Mouse (Mus musculus): Measurements from ENCODE around the gene Gm14124.
"Not testable (repeated sequence)": the region's sequence is repeated elsewhere in the genome, so short reads cannot be mapped to it uniquely, and the experiment has no call there.

Gene Gm14124

DNA sequence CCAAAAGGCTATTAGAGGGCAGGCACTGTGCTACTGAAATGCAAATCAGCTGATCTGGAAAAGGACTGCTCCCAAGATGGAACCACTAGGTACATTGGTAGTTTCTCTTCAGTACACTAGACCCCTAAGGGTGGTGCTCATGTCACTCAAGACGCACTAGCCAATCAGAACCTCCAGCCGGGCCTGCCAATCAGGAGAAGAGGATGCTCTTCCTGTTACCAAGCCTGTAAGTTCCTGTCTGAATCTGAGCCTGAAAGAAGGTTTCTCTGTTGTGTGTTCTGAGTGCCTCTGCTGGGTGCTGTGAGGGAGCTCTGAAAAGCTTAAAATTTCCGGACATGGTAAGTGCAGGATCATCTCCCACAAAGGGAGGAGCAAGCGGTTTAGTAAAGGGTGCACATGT, at the start of gene Gm14124:
Gene Gm14124 (plus strand): TSS at position 227 of the 400 bp plus-strand sequence.
- not testable (repeated sequence) for DNase-seq

DNA sequence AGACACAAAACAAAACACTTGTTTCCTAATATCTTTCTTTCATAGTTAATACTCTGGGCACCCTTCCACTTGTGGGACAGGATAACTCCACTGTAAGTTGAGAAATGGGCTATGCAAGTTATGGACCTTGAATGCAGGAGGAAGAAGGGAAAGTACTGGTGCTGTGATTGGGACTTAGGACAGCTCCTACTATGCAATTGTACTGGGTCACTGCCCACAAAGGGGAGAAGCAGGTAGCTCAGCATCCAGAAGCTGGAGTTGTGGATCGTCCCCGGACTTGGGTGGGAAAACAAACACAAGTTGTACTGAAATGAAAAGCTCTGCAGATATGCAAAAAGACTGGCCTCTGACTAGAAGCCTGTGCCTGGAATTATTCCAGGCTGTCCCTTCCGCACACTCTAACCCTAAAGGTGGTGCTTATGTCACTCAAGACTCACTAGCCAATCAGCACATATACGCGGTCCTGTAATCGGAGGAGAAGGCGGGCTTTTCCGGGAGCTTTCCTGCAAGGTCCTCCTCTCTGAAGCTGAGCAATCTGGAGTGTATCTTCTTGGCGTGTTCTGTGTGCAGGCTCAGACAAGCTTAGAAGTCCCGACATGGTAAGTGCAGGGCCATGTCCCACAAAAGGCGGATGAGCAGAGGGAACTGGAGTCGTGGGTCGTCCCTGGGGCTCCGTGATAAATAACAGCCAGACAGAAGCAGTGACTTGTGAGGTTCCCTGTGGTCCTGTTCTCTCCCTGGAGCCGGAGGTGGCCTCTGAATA, 39.5 kb upstream of the Gm14124 start, which contains the start of gene Zfp937:
Gene Zfp937 (plus strand): TSS at position 474 of the 763 bp plus-strand sequence.
- DNase-seq = peak; percentile 93

DNA sequence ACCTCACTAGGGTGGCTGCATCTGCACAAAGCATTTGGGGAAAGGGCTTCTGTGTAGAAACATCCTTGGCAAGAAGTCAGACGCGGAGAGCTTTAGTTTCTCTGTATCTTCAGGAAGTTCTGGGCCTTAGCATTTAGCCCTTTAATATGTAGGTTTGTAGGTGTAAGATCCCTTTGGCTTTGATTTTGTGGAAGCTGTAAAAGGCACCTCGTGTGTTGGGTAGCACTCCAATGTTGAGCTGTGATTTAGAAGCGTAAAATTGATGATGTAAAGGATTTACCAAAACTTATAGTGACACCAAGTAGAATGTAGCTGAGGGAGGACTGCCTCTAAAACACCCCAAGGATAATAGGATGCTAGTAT, 39.0 kb upstream of the Gm14124 start:
- not testable (repeated sequence) for DNase-seq

DNA sequence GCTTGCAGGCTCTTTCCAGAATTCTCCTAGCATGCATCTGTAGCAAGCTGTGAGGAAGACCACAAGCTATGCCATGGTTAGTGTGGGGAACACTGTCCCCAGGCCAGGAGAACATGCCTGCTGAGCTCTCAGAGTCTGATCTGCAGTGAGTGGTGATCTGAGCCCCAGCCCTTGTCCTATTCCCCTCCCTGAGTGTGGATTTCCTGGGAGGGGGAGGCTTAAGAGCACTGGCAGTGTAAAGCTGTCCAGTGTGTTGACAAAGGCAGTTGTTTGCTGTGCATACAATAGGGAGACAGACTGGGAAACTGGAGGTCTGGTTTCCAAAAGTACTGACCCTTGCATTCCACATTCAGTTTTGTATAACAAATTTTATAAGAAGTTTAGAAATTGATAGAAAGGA, 34.1 kb upstream of the Gm14124 start:
- not testable (repeated sequence) for DNase-seq

DNA sequence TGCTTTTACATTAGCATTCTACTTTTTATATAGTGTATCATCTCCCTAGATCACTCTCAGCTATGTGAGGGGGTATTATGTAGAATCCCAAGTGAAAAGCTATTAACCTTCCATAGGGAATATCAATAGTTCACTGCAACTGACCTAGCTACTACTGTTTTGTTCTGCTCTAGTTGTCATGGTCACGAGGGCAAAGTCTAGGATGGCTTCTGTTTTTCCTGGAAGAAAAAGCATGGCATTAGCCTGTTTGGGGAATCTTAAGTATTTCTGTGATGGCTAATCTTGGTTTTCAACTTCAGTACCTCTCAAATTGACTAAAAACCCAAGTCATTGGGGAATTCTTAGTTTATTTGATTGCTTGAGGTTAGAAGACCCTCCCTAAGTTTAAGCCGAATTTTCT, 14.1 kb upstream of the Gm14124 start:
- DNase-seq = no peak

DNA sequence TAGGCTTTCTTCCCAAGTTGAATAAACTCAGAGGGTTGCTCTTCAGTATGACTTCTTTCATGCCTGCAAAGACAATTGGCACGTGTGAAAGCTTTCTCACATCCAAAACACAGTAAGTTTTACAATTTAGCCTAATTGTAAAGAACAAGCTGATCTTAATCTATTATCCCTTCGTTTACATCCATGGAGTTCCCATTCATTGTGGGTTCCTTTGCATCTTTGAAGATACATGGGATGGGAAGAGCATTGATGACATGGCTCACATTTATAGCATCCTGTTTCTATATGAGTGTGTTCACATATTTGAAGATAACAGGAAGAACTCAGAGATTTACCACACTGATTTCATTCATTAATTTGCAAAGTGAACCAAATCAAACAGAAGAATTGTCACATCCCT, 1.8 kb upstream of the Gm14124 start, which contains the start of gene Gm21994:
Gene Gm21994 (minus strand): TSS at position 101 of the 400 bp plus-strand sequence.
- DNase-seq = not testable (repeated sequence)

DNA sequence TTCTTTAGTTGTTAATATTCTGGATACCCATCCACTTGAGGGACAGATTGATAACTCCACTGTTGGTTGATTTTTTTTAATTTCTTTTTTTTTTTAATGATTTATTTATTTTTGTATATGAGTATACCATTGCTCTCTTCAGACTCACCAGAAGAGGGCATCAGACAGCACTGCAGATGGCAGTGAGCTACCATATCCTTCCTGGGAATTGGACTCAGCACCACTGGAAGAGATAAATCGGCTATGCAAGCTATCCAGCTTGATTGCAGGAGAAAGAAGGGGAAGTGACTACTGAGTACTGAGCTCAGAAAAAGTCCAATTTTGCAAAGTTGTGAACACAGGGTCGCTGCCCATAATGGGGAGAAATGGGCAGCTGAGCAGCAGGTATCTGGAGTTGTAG, 456 bp upstream of the Gm14124 start:
- DNase-seq = not testable (repeated sequence)

DNA sequence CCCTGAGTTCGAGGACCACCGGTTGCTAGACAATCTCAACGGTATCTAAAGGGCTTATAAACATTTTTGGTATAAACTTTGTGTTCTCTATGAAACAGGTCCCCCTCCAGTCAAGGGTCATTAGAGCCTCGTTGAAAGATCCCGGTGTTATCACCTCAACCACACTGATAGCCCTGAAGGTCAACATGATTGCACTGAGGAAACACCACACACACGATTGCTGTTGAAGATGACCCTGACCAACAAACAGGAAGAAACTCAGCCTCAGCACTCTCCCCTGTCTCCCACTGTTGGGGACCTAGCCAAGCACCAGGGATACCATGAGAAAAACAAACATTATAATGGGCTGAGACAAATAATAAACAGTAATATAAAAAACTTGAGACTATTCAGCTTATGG, 36.4 kb downstream of the Gm14124 start:
- DNase-seq = no peak

DNA sequence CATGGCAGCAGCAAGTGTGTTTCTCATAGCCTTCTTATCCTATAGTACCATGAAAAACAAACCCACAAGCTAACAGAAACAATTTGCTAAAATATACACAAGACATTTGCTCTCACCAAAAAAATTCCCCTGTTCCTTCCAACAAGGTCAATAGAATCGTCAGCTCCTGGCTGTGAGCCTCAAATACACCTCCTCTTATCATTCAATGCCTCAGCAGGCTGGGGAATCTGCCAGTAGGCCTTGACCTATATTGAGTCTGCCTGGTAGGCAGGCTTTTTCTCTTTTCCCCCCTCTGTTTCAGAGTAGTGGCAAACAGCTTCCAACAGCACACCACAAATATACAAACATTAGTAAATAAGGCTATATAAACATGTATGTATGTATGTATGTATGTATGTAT, 41.8 kb downstream of the Gm14124 start:
- DNase-seq = no peak

DNA sequence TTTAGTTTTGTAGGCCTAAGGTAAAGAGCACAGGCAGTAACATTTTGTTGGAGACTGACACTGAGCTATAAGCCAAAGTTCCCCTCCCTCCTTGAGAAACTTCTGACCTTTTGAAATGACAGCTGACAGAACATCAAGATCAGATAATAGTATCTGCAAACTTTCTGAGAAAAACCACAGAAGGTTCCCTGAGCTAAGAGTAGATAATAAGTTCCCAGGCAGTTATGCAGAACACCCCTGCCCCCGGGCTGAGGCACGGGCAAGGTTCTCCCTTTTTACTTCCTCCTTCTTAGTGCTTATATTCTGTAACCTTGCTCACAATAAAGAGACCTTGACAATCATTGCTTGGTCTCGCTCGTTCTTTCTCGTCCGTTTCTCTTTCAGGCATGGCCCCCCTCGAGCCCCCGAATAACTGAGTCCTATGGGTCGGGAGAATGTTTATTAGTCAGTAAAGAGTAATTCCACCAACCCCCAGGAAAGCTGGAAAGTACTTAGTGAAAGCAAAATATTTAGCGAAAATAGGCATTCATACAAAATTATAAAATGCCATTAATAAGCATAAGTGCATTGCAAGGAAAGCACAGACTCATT, 50.0 kb downstream of the Gm14124 start:
- DNase-seq = peak; percentile 54

DNA sequence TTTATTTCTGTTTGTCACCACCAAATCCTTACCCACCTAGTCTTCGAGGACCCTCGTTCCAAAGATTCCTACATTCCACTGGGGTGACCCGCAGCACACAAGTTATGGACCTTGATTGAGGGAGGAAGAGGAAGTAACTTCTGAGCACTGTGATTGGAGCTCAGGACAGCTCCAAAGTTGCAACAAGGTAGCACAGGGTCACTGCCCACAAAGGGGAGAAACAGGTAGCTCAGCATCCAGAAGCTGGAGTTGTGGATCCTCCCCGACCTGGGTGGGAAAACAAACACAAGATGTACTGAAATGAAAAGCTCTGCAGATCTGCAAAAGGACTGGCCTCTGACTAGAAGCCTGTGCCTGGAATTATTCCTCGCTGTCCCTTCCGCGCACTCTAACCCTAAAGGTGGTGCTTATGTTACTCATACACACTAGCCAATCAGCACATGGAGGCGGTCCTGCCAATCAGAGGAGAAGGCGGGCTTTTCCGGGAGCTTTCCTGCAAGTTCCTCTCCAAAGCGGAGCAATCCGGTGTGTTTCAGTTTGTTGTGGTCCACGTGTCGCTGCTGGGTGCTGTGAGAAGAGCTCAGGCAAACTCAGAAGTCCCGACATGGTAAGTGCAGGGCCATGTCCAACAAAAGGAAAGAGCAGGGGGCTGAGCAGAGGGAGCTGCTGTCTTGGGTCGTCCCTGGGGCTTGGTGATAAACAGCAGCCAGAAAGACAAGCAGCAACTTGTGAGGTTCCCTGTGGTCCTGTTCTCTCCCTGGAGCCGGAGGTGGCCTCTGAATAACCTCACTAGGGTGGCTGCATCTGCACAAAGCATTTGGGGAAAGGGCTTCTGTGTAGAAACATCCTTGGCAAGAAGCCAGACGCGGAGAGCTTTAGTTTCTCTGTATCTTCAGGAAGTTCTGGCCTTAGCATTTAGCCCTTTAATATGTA, 53.9 kb downstream of the Gm14124 start:
- DNase-seq = peak; percentile 97

DNA sequence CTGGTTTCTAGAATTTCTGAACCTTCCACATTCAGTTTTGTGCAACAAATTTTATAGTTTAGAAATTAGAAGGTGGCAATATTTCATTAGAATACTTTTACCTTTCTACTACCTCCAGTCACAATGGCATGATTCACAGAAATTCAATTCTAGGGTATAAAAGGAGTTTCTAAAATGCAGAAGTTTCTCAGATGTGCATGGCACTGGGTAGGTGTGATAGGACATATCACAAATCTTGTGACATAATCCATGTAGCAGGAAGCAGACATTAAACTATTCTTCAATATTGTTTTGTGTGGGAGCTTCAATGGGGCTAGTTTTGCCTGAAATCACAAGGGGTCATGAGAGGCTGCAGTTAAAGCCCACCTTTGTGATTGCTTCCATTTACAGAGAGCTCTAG, 58.8 kb downstream of the Gm14124 start:
- no peak for DNase-seq

DNA sequence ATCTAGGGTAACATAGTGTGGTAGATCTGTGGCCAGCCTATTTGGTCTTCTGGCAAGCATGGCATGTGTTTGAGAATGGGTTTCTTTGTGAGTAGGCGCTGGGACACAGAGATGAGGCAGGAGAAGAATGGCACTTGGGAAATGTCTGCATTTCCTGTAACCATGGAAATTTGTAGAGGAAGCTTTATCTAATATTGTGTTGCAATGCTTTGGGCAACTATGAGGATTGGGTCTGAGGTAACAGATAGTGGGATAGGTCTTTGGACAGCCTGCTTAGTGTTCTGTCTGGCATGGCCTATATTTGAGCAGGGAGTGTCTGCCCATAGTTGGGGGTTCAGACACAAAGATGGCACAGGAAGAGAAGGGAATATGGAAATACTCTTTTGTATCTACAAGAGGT, 61.7 kb downstream of the Gm14124 start:
- no peak for DNase-seq

All from lung, postnatal 36 days (tissue).